Mouse (Mus musculus) C2C12 (cell line): ENCODE measurements around the gene Gtf2b. TPM values are rescaled to one million over a fixed set of nuclear protein-coding genes. Genes with fewer than 3 reads are reported as not detected.

Experiments
- H3K27me3 ChIP-seq: one replicate; pipeline ENCODE4 v1.6.1; 2011; ENCODE audit not compliant: control insufficient read depth, insufficient read depth, insufficient read length
- H3K36me3 ChIP-seq: one replicate; pipeline ENCODE4 v1.6.1; 2011; ENCODE audit not compliant: control insufficient read depth, insufficient read depth
- H3K4me3 ChIP-seq: one replicate; pipeline ENCODE4 v1.5.1; 2011; ENCODE audit warnings: mild to moderate bottlenecking, control low read depth; ENCODE audit not compliant: poor library complexity, insufficient read depth, severe bottlenecking
- H3K79me2 ChIP-seq: one replicate; pipeline ENCODE4 v1.6.1; 2011; ENCODE audit not compliant: control insufficient read depth, insufficient read depth
- H3K79me3 ChIP-seq: one replicate; pipeline ENCODE4 v1.6.1; 2011; ENCODE audit warnings: low read depth, control low read depth
- H3ac ChIP-seq: one replicate; pipeline ENCODE3; 2011; ENCODE audit warnings: low read depth; ENCODE audit not compliant: control insufficient read depth, insufficient read length
- CEBPB ChIP-seq: IDR thresholded peaks from one replicate; pipeline ENCODE4 v1.6.1; 2011; ENCODE audit warnings: low read depth, mild to moderate bottlenecking, control low read depth, moderate library complexity
- CTCF ChIP-seq: IDR thresholded peaks from one replicate; pipeline ENCODE4 v1.5.1; 2011; ENCODE audit not compliant: control insufficient read depth, insufficient read depth, insufficient read length
- FOSL1 ChIP-seq: IDR thresholded peaks from one replicate; pipeline ENCODE4 v1.8.0; 2011; ENCODE audit warnings: mild to moderate bottlenecking, low read length; ENCODE audit not compliant: poor library complexity, insufficient read depth, severe bottlenecking
- MAX ChIP-seq: IDR thresholded peaks from one replicate; pipeline ENCODE4 v1.6.1; 2011; ENCODE audit warnings: mild to moderate bottlenecking, control low read depth
- MYOD1 ChIP-seq: IDR thresholded peaks from one replicate; pipeline ENCODE4 v1.6.1; 2011; ENCODE audit warnings: low read depth; ENCODE audit not compliant: control insufficient read depth, insufficient read length
- MYOG ChIP-seq: IDR thresholded peaks from one replicate; pipeline ENCODE4 v1.6.1; 2011; ENCODE audit not compliant: control insufficient read depth, insufficient read length; ENCODE audit errors: extremely low read depth
- USF1 ChIP-seq: IDR thresholded peaks from one replicate; pipeline ENCODE4 v1.6.1; 2011; ENCODE audit warnings: low read depth, mild to moderate bottlenecking, control low read depth, moderate library complexity
- polyA plus RNA-seq: library from polyadenylated mRNA; unstranded; fragments of >200 nt; fragmentation: generic; extraction: Trizol; gene quantifications from one replicate; pipeline ENCODE4 v1.2.1, GENCODE M21; 2012; ENCODE audit warnings: missing spikeins

Gene Gtf2b
- polyA plus RNA-seq, 1 experiment: 27.5 TPM

GRCm38 (mm10) chr3:142773538-142774191, 8.8 kb downstream of the Gtf2b start:
- Histone ChIP-seq H3ac (no peak overlapping the region), H3K79me2 (peaks cover 76% of the 10 kb centered on the region), H3K27me3 (no peaks in the 10 kb centered on the region), H3K36me3 (peaks cover 52% of the 10 kb centered on the region), H3K4me3 (no peak overlapping the region), H3K79me3 (peaks cover 30% of the 10 kb centered on the region)
- TF ChIP-seq MYOG (no peak), CTCF (no peak), FOSL1 (no peak), MYOD1 (no peak), CEBPB (no peak), MAX (no peak), USF1 (no peak)

- peaks cover 82% of the 10 kb centered on the region for H3K36me3 ChIP-seq
Observed at GRCm38 (mm10) chr3:142777227-142777626, 12.4 kb downstream of the Gtf2b start.

GRCm38 (mm10) chr3:142786423-142787072, 21.7 kb downstream of the Gtf2b start:
- Histone ChIP-seq H3K36me3 (peaks cover 47% of the 10 kb centered on the region), H3K79me2 (no peaks in the 10 kb centered on the region), H3K27me3 (no peaks in the 10 kb centered on the region), H3ac (no peak overlapping the region), H3K79me3 (peaks cover 1% of the 10 kb centered on the region), H3K4me3 (no peak overlapping the region)
- TF ChIP-seq CTCF (no peak), USF1 (no peak), CEBPB (no peak), MYOD1 (no peak), FOSL1 (no peak), MAX (no peak), MYOG (no peak)

More at GRCm38 (mm10) chr3:142777227-142777626, 12.4 kb downstream of the Gtf2b start:
- Histone ChIP-seq H3K27me3 (no peaks in the 10 kb centered on the region), H3K79me3 (peaks cover 15% of the 10 kb centered on the region), H3K79me2 (peaks cover 40% of the 10 kb centered on the region), H3K4me3 (no peak overlapping the region), H3ac (no peak overlapping the region)
- TF ChIP-seq CEBPB: no peak
- no peak for TF ChIP-seq MYOG
- no peak for TF ChIP-seq MAX
- no peak for TF ChIP-seq USF1
- no peak for TF ChIP-seq MYOD1
- no peak for TF ChIP-seq CTCF

- TF ChIP-seq CTCF: no peak
- TF ChIP-seq FOSL1: no peak
- TF ChIP-seq MYOG: no peak
- TF ChIP-seq CEBPB: no peak
- TF ChIP-seq MAX: no peak
- no peak for TF ChIP-seq MYOD1
- TF ChIP-seq USF1: no peak
- Histone ChIP-seq H3ac (no peak overlapping the region), H3K36me3 (peaks cover 75% of the 10 kb centered on the region), H3K79me3 (no peaks in the 10 kb centered on the region), H3K79me2 (no peaks in the 10 kb centered on the region), H3K4me3 (no peak overlapping the region), H3K27me3 (no peaks in the 10 kb centered on the region)
Observed at GRCm38 (mm10) chr3:142795587-142795986, 30.7 kb downstream of the Gtf2b start.

- Histone ChIP-seq H3K79me3 (no peaks in the 10 kb centered on the region), H3K4me3 (no peak overlapping the region), H3K36me3 (peaks cover 59% of the 10 kb centered on the region), H3ac (no peak overlapping the region), H3K27me3 (no peaks in the 10 kb centered on the region), H3K79me2 (no peaks in the 10 kb centered on the region)
- TF ChIP-seq CTCF (no peak), MYOG (no peak)
Observed at GRCm38 (mm10) chr3:142811582-142811981, 46.7 kb downstream of the Gtf2b start.

- Histone ChIP-seq H3ac (no peak overlapping the region), H3K79me2 (no peaks in the 10 kb centered on the region), H3K36me3 (peaks cover 54% of the 10 kb centered on the region), H3K27me3 (no peaks in the 10 kb centered on the region), H3K79me3 (no peaks in the 10 kb centered on the region), H3K4me3 (no peak overlapping the region)
- no peak for TF ChIP-seq MYOD1
- TF ChIP-seq FOSL1: peak; percentile 49
Observed at GRCm38 (mm10) chr3:142817506-142817905, 52.7 kb downstream of the Gtf2b start.
